Mouse (Mus musculus): ENCODE results near the gene Efna4. TPM values are rescaled to one million over a fixed set of nuclear protein-coding genes. Genes with fewer than 3 reads are reported as not detected.

The Efna4 gene
- polyA plus RNA-seq, 1 experiment from 2014 or later = 47.1 TPM

Other genes with a start within 250 kb of the Efna4 start
- 26.5 and 33.7 TPM in 2 replicates for gene Rusc1, start 244.7 kb downstream of the Efna4 start, polyA plus RNA-seq (2016; fragmentation: Nextera tagmentation; extraction: Ambion mirVana)
- not detected in 2 replicates for gene Gm43738, start 236.9 kb downstream of the Efna4 start, polyA plus RNA-seq (2016; fragmentation: Nextera tagmentation; extraction: Ambion mirVana)
- gene Fdps, start 236.1 kb downstream of the Efna4 start, polyA plus RNA-seq (2016; fragmentation: Nextera tagmentation; extraction: Ambion mirVana) = 258 and 265 TPM in 2 replicates
- 0.27 and 1.0 TPM in 2 replicates for gene Pklr, start 201.9 kb downstream of the Efna4 start, polyA plus RNA-seq (2016; fragmentation: Nextera tagmentation; extraction: Ambion mirVana)
- gene Hcn3, start 177.8 kb downstream of the Efna4 start, polyA plus RNA-seq (2016; fragmentation: Nextera tagmentation; extraction: Ambion mirVana) = 3.9 and 4.4 TPM in 2 replicates
- gene Clk2, start 173.2 kb downstream of the Efna4 start, polyA plus RNA-seq (2016; fragmentation: Nextera tagmentation; extraction: Ambion mirVana) = 51.3 and 52.6 TPM in 2 replicates
- 108 and 109 TPM in 2 replicates for gene Scamp3, start 160.6 kb downstream of the Efna4 start, polyA plus RNA-seq (2016; fragmentation: Nextera tagmentation; extraction: Ambion mirVana)
- gene Fam189b, start 154.9 kb downstream of the Efna4 start, polyA plus RNA-seq (2016; fragmentation: Nextera tagmentation; extraction: Ambion mirVana) = 30.9 and 37.2 TPM in 2 replicates
- 33.2 and 34.9 TPM in 2 replicates for gene Gba, start 135.1 kb downstream of the Efna4 start, polyA plus RNA-seq (2016; fragmentation: Nextera tagmentation; extraction: Ambion mirVana)
- gene Thbs3, start 122.8 kb downstream of the Efna4 start, polyA plus RNA-seq (2016; fragmentation: Nextera tagmentation; extraction: Ambion mirVana) = 42.6 and 46.2 TPM in 2 replicates
- gene Mtx1, start 110.9 kb downstream of the Efna4 start, polyA plus RNA-seq (2016; fragmentation: Nextera tagmentation; extraction: Ambion mirVana) = 208 and 211 TPM in 2 replicates
- gene Muc1, start 109.0 kb downstream of the Efna4 start, polyA plus RNA-seq (2016; fragmentation: Nextera tagmentation; extraction: Ambion mirVana) = 0.78 and 1.6 TPM in 2 replicates
- gene Krtcap2, start 92.1 kb downstream of the Efna4 start, polyA plus RNA-seq (2016; fragmentation: Nextera tagmentation; extraction: Ambion mirVana) = 297 and 306 TPM in 2 replicates
- 6.2 and 7.7 TPM in 2 replicates for gene Trim46, start 91.7 kb downstream of the Efna4 start, polyA plus RNA-seq (2016; fragmentation: Nextera tagmentation; extraction: Ambion mirVana)
- gene Dpm3, start 78.7 kb downstream of the Efna4 start, polyA plus RNA-seq (2016; fragmentation: Nextera tagmentation; extraction: Ambion mirVana) = 101 and 103 TPM in 2 replicates
- gene Slc50a1, start 67.5 kb downstream of the Efna4 start, polyA plus RNA-seq (2016; fragmentation: Nextera tagmentation; extraction: Ambion mirVana) = 56.6 and 62.0 TPM in 2 replicates
- gene Efna1, start 56.9 kb downstream of the Efna4 start, polyA plus RNA-seq (2016; fragmentation: Nextera tagmentation; extraction: Ambion mirVana) = 32.6 and 36.1 TPM in 2 replicates
- gene Efna3, start 15.1 kb downstream of the Efna4 start, polyA plus RNA-seq (2016; fragmentation: Nextera tagmentation; extraction: Ambion mirVana) = 12.8 and 15.8 TPM in 2 replicates
- 42.7 and 45.5 TPM in 2 replicates for gene Adam15, start 12.0 kb upstream of the Efna4 start, polyA plus RNA-seq (2016; fragmentation: Nextera tagmentation; extraction: Ambion mirVana)
- gene Dcst2, start 23.9 kb upstream of the Efna4 start, polyA plus RNA-seq (2016; fragmentation: Nextera tagmentation; extraction: Ambion mirVana) = 0.13 and 0.38 TPM in 2 replicates
- 0.32 and 0.57 TPM in 2 replicates for gene Dcst1, start 27.2 kb upstream of the Efna4 start, polyA plus RNA-seq (2016; fragmentation: Nextera tagmentation; extraction: Ambion mirVana)
- gene Zbtb7b, start 56.7 kb upstream of the Efna4 start, polyA plus RNA-seq (2016; fragmentation: Nextera tagmentation; extraction: Ambion mirVana) = 0.83 and 1.9 TPM in 2 replicates
- 0.09 and 0.64 TPM in 2 replicates for gene Lenep, start 64.8 kb upstream of the Efna4 start, polyA plus RNA-seq (2016; fragmentation: Nextera tagmentation; extraction: Ambion mirVana)
- 30.3 TPM in 2 replicates for gene Flad1, start 73.8 kb upstream of the Efna4 start, polyA plus RNA-seq (2016; fragmentation: Nextera tagmentation; extraction: Ambion mirVana)
- gene Cks1b, start 80.4 kb upstream of the Efna4 start, polyA plus RNA-seq (2016; fragmentation: Nextera tagmentation; extraction: Ambion mirVana) = 480 and 499 TPM in 2 replicates
- 94.5 and 97.5 TPM in 2 replicates for gene Shc1, start 80.4 kb upstream of the Efna4 start, polyA plus RNA-seq (2016; fragmentation: Nextera tagmentation; extraction: Ambion mirVana)
- gene Pygo2, start 92.2 kb upstream of the Efna4 start, polyA plus RNA-seq (2016; fragmentation: Nextera tagmentation; extraction: Ambion mirVana) = 67.3 and 67.9 TPM in 2 replicates
- 29.8 and 30.1 TPM in 2 replicates for gene Pbxip1, start 98.7 kb upstream of the Efna4 start, polyA plus RNA-seq (2016; fragmentation: Nextera tagmentation; extraction: Ambion mirVana)
- 57.0 and 58.8 TPM in 2 replicates for gene Pmvk, start 116.5 kb upstream of the Efna4 start, polyA plus RNA-seq (2016; fragmentation: Nextera tagmentation; extraction: Ambion mirVana)
- 2.1 and 2.5 TPM in 2 replicates for gene Kcnn3, start 182.1 kb upstream of the Efna4 start, polyA plus RNA-seq (2016; fragmentation: Nextera tagmentation; extraction: Ambion mirVana)